Mouse (Mus musculus) layer of hippocampus, adult 11-12 months (tissue): ENCODE data around the gene Akr1c20.

ENCODE experiments used
- DNase-seq: peaks from one replicate; pipeline ENCODE4 v3.0.0; 2022; ENCODE audit warnings: low spot score

Gene Akr1c20

GRCm38 (mm10) chr13:4523201-4523838 lies at the start of gene Akr1c20:
Akr1c20 (minus strand) TSS chr13:4523345.
- no peak for DNase-seq

GRCm38 (mm10) chr13:4565996-4566395 lies 42.9 kb upstream of the Akr1c20 start:
- no peak for DNase-seq

DNA sequence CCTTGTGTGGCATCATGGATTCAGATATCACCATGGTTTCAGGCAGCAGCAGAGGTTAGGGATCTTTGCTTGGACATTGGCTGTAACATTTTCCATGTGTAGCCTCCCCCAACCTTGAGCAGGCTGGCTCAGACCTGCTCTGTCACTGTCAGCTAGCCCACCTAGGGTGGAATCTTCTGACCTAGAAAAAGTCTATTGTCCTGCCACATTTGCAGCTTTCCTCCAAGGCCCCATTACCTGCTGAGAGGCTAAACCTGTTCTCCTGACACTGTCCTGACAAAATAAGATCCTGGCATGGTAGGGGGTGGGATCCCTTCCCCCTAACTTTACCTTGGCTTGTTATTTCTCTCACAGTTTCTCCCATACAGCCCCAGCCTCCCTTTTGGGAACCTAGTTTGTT lies 37.4 kb upstream of the Akr1c20 start:
- no peak for DNase-seq

DNA sequence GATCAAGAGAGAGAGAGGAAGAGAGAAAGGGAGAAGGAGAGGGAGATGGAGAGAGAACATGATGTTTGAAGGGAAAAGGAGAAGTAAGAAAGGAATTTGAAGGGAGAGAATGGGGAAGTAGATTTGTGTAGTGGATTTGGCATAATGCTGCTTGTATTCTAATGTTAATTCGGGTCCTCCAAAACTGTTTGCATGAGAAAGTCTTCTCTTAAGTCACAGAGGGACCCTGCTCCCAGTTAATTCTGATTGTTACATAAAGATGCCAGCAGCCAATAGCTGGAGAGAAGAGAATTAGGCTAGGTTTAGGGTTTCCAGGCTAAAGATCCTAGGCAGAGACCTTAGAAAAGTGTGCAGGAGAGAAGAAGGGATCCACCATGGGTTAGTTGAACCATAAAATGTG lies 36.0 kb upstream of the Akr1c20 start:
- DNase-seq, result no peak

DNA sequence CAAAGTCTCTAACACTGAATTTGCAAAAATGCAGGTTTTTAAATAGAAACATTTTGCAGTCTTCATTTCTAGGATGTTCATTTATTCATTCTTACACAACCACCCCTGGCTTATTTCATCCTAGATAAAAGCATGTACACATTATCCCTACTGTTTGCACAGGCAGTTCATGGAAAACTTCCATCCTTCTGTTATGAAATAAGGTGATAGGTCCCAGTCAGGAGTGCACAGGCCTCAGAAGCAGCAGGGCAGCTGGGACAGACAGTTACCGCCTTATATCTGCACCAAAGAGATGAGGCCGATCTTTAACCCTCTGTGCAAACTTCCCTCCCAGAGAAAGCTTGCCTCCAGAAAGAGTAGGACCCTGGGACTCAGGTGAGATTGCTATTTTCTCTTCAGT lies 8.3 kb downstream of the Akr1c20 start:
- DNase-seq, result no peak

GRCm38 (mm10) chr13:4467896-4468295 lies 55.2 kb downstream of the Akr1c20 start:
- DNase-seq, result no peak

DNA sequence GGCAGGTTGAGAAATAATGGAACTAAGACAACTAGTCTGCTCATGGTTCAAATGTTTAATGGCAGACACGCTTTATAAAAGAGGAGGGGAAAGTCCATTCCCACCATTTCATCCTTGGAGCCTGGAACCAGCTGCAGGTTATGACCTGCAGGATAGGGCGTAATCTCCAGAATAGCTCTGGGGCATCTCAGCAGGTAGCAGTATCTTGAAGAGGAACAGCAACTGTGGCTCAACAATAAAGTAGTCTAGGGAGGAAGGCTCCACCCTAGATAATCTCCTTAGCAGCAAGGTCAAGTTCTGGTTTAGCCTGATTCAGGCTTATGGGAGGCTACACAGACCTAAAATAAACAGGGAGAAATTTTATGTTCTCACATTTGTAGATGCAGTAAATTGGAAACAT lies 57.5 kb downstream of the Akr1c20 start:
- no peak for DNase-seq
